Mouse (Mus musculus) hindbrain, embryonic 13.5 days (tissue): Measurements from ENCODE around the gene Gm20388. TPM values are rescaled to one million over a fixed set of nuclear protein-coding genes. Genes with fewer than 3 reads are reported as not detected.

ENCODE experiments used
- ATAC-seq: fragments of 200-750 bp; cut with Nextera tagmentation; 2 replicates; pipeline ENCODE4 v1.8.0; 2017; ENCODE audit warnings: moderate TSS enrichment; ENCODE audit not compliant: low FRiP score
- H3K27ac ChIP-seq: fragments of 300-500 bp; sonication (generic); 2 replicates; pipeline ENCODE4 v1.5.1; 2015; ENCODE audit warnings: inconsistent platforms, mild to moderate bottlenecking, moderate library complexity
- H3K27me3 ChIP-seq: fragments of 300-500 bp; sonication (generic); 2 replicates; pipeline ENCODE4 v1.6.1; 2015; ENCODE audit warnings: mild to moderate bottlenecking, inconsistent platforms
- H3K36me3 ChIP-seq: fragments of 300-500 bp; sonication (generic); 2 replicates; pipeline ENCODE4 v1.6.1; 2015; ENCODE audit warnings: mild to moderate bottlenecking, inconsistent platforms
- H3K4me1 ChIP-seq: fragments of 300-500 bp; sonication (generic); replicated peaks from 2 replicates; pipeline ENCODE4 v1.6.1; 2015; ENCODE audit warnings: inconsistent platforms
- H3K4me2 ChIP-seq: fragments of 300-500 bp; sonication (generic); 2 replicates; pipeline ENCODE4 v1.6.1; 2015; ENCODE audit warnings: inconsistent platforms, mild to moderate bottlenecking, moderate library complexity
- H3K4me3 ChIP-seq: fragments of 300-500 bp; sonication (generic); 2 replicates; pipeline ENCODE4 v1.5.1; 2015; ENCODE audit warnings: mild to moderate bottlenecking, inconsistent platforms
- H3K9ac ChIP-seq: fragments of 300-500 bp; sonication (generic); 2 replicates; pipeline ENCODE4 v1.6.1; 2015; ENCODE audit warnings: mild to moderate bottlenecking, inconsistent platforms
- H3K9me3 ChIP-seq: fragments of 300-500 bp; sonication (generic); 2 replicates; pipeline ENCODE4 v1.6.1; 2016; ENCODE audit warnings: inconsistent platforms
- WGBS: fragments of 180-500 bp; shearing (Covaris S2); methylation state at CpG from one replicate; pipeline ENCODE4 v1.1.7; 2015; 5-methylcytosine and 5-hydroxymethylcytosine counted together
- polyA plus RNA-seq: library from polyadenylated mRNA; unstranded; fragments of >200 nt; fragmentation: Nextera tagmentation; extraction: Ambion mirVana; gene quantifications from 2 replicates; pipeline ENCODE4 v1.2.1, GENCODE M21; 2015

Gm20388 gene
- polyA plus RNA-seq, 1 experiment from 2014 or later: 1.9 TPM

- H3K36me3 ChIP-seq: no peaks in the 10 kb centered on the region
- H3K9me3 ChIP-seq: no peaks in the 10 kb centered on the region
- peak overlapping the region; percentile 86 for H3K27ac ChIP-seq
- peaks cover 69% of the 10 kb centered on the region for H3K4me1 ChIP-seq
- H3K27me3 ChIP-seq: peaks cover 17% of the 10 kb centered on the region
- 3% methylated on average over 16 of the region's 16 CpGs for WGBS
- H3K9ac ChIP-seq: peak overlapping the region; percentile 19; the same call in 1 of the 2 replicates
- H3K4me2 ChIP-seq: no peak overlapping the region
- ATAC-seq: peak; percentile 38
- H3K4me3 ChIP-seq: no peak overlapping the region
Observed at GRCm38 (mm10) chr8:120307103-120307502, 396.5 kb downstream of the Gm20388 start.

DNA sequence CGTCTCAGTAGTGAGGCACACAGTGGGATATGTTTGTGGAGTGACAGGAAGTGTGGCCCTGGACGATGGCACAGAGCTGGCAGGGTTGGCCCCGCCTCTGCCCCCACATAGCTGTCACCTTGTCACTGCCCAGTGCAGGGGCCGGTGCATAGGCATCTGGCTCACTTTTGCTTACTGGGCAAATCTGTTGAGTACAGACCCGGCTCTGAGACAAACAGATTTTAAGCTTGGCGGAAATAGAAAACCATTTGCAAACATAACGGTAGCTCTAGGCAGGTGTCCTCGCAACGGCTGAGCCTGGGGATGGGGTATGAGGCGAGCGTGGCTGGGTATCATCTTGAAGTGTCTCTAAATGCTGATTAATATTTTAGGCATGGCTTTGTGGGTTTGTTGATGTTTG is 396.9 kb downstream of the Gm20388 start:
- Histone ChIP-seq H3K4me2 (no peak overlapping the region), H3K4me1 (peaks cover 69% of the 10 kb centered on the region)

DNA sequence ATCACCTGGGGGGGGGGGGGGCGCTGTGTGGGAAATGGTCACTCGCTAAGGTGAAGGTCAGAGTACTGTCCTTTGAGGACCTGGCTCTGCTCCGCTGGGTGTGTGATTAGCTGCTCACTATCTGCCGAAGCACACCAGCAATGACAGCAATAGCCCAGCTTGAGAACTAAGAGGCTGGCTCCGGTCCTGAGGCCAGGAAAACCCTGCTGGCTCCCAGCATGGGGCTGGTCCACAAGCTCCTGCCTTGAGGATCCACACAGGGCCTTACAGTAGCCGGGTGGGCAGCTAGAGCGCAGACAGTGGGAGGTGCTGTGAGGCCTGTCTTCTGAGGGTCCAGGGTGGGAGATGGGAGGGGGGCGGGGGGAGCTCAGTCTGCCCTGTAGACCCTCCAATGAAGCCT is 397.5 kb downstream of the Gm20388 start:
- Histone ChIP-seq H3K36me3 (no peaks in the 10 kb centered on the region), H3K27me3 (peaks cover 17% of the 10 kb centered on the region), H3K4me1 (peaks cover 68% of the 10 kb centered on the region), H3K4me2 (no peak overlapping the region), H3K9me3 (no peaks in the 10 kb centered on the region), H3K4me3 (no peak overlapping the region), H3K9ac (no peak overlapping the region), H3K27ac (peak overlapping the region; percentile 86)
- no peak for ATAC-seq
- 26% methylated on average over 8 of the region's 8 CpGs for WGBS

More for the DNA sequence above, 396.9 kb downstream of the Gm20388 start:
- H3K36me3 ChIP-seq: no peaks in the 10 kb centered on the region
- no peak overlapping the region for H3K4me3 ChIP-seq
- peak overlapping the region; percentile 19; the same call in 1 of the 2 replicates for H3K9ac ChIP-seq
- peak overlapping the region; percentile 86 for H3K27ac ChIP-seq
- H3K27me3 ChIP-seq: peaks cover 17% of the 10 kb centered on the region
- no peaks in the 10 kb centered on the region for H3K9me3 ChIP-seq
- peak; percentile 3; the same call in 1 of the 2 replicates for ATAC-seq
- WGBS: 30% methylated on average over 11 of the region's 11 CpGs

DNA sequence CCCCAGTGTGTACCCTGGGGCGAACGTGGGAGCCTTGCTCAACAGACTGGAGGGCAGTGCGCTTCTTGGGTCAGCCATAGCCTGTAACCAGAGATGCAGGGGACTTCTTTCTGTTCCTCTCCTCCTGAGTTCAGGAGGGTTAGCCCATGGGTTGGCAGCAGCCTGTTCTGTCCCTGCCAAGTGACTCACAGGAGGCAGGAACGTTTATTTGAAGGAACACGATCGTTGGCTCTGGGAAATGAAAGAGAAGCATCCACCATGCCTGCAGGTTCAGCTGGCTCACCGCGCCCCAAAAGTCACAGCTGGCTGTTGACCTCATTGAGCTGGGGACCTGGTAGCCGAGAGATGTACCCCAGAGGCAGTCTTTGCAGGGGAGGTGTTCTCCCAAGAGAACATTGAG is 397.9 kb downstream of the Gm20388 start:
- H3K4me2 ChIP-seq: no peak overlapping the region
- H3K9ac ChIP-seq: 0 out of 2 replicates have a peak overlapping the region, but pooled peaks have one; percentile 31
- no peaks in the 10 kb centered on the region for H3K9me3 ChIP-seq
- no peaks in the 10 kb centered on the region for H3K36me3 ChIP-seq
- H3K4me3 ChIP-seq: no peak overlapping the region
- H3K4me1 ChIP-seq: peaks cover 63% of the 10 kb centered on the region
- ATAC-seq: no peak
- WGBS: 39% methylated on average over 9 of the region's 9 CpGs
- peak overlapping the region; percentile 86 for H3K27ac ChIP-seq
- peaks cover 17% of the 10 kb centered on the region for H3K27me3 ChIP-seq

DNA sequence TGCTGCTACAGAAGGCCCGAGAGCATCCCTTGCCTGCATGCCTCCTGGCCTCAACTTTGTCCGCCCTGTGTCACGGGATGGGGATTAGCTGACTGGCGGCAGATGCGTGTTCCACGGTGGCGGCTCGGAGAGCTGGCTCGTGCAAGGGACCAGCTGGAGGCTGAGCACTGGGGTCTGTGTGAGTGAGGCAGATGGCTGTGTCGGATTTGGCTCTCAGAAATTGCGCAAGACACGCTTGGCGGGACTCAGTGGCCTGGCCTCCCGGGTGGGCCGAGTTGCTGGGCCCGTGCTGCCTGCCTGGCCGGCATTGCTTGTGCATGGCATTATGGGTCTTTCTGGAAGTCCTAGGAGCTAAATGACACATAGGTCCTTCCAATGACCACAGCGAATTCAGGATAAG is 398.7 kb downstream of the Gm20388 start:
- peaks cover 56% of the 10 kb centered on the region for H3K4me1 ChIP-seq

DNA sequence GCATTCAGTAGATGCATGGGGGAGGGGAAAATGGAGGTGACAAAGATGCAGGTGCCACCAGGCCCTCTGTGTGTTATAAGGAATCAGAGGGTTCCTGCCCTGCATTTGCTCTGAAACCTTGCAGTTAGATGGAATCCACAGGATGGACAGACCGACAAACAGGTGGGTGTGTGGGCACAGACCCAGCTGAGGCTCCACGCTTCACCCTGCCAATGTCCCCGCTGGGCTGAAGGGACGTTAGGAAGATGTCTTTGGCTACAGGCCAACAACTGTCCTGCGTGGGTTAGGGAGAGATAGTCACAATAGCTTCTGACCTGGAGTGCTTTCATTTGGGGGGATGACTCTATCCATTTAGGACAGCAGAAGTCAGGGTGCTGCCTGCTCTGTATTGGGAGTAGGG is 399.4 kb downstream of the Gm20388 start:
- H3K4me2 ChIP-seq: no peak overlapping the region
- 41% methylated on average over 5 of the region's 5 CpGs for WGBS
- no peaks in the 10 kb centered on the region for H3K9me3 ChIP-seq
- H3K27me3 ChIP-seq: peaks cover 19% of the 10 kb centered on the region
- no peak overlapping the region for H3K4me3 ChIP-seq
- H3K27ac ChIP-seq: no peak overlapping the region
- H3K4me1 ChIP-seq: peaks cover 50% of the 10 kb centered on the region
- H3K9ac ChIP-seq: no peak overlapping the region
- ATAC-seq: no peak
- H3K36me3 ChIP-seq: no peaks in the 10 kb centered on the region

More for the DNA sequence above, 398.7 kb downstream of the Gm20388 start:
- 35% methylated on average over 18 of the region's 18 CpGs for WGBS
- no peak overlapping the region for H3K4me3 ChIP-seq
- no peak overlapping the region for H3K4me2 ChIP-seq
- no peak overlapping the region for H3K9ac ChIP-seq
- H3K27ac ChIP-seq: peak overlapping the region; percentile 86
- peaks cover 19% of the 10 kb centered on the region for H3K27me3 ChIP-seq
- no peaks in the 10 kb centered on the region for H3K9me3 ChIP-seq
- 0 out of 2 replicates have a peak, but pooled peaks have one; percentile 21 for ATAC-seq
- no peaks in the 10 kb centered on the region for H3K36me3 ChIP-seq

DNA sequence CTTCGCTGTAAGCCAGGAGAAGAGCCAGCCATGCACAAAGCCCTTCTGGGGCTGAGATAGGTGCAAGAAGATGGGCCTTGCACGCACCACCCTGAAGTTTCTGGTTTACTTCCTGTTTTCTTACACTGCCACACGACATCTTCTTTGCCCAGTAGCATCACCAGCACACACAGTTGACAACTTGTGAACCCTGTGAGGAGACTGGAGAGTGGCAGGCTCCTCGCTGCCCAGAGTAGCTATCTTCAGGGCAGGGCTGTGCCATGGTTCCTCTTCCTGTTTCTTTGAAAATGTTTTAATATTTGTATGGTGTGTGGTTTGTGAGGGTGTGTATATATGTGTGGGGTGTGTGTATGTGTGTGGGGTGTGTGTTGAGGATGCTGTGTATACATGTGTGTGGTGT is 401.8 kb downstream of the Gm20388 start:
- Histone ChIP-seq H3K4me2 (no peak overlapping the region), H3K27ac (no peak overlapping the region), H3K9ac (no peak overlapping the region), H3K4me3 (no peak overlapping the region), H3K4me1 (peaks cover 44% of the 10 kb centered on the region), H3K36me3 (no peaks in the 10 kb centered on the region), H3K27me3 (peaks cover 27% of the 10 kb centered on the region; the same call in 1 of the 2 replicates), H3K9me3 (no peaks in the 10 kb centered on the region)
- no peak for ATAC-seq
- WGBS: 85% methylated on average over 4 of the region's 4 CpGs

GRCm38 (mm10) chr8:120313674-120314073 is 403.0 kb downstream of the Gm20388 start:
- Histone ChIP-seq H3K4me1 (peaks cover 44% of the 10 kb centered on the region), H3K36me3 (no peaks in the 10 kb centered on the region), H3K9me3 (no peaks in the 10 kb centered on the region), H3K4me2 (no peak overlapping the region), H3K27ac (no peak overlapping the region), H3K27me3 (peaks cover 27% of the 10 kb centered on the region; the same call in 1 of the 2 replicates), H3K9ac (no peak overlapping the region), H3K4me3 (no peak overlapping the region)
- no peak for ATAC-seq
- WGBS: 64% methylated on average over 3 of the region's 3 CpGs

- peaks cover 27% of the 10 kb centered on the region; the same call in 1 of the 2 replicates for H3K27me3 ChIP-seq
- H3K4me3 ChIP-seq: no peak overlapping the region
- no peak overlapping the region for H3K9ac ChIP-seq
- no peaks in the 10 kb centered on the region for H3K36me3 ChIP-seq
- no peaks in the 10 kb centered on the region for H3K9me3 ChIP-seq
- ATAC-seq: no peak
- no peak overlapping the region for H3K4me2 ChIP-seq
- peaks cover 39% of the 10 kb centered on the region for H3K4me1 ChIP-seq
- WGBS: 88% methylated on average over 5 of the region's 5 CpGs
- no peak overlapping the region for H3K27ac ChIP-seq
Observed at GRCm38 (mm10) chr8:120314932-120315331, 404.3 kb downstream of the Gm20388 start.

- no peak overlapping the region for H3K4me3 ChIP-seq
- H3K4me1 ChIP-seq: peaks cover 32% of the 10 kb centered on the region
- no peak overlapping the region for H3K4me2 ChIP-seq
- no peak overlapping the region for H3K27ac ChIP-seq
- ATAC-seq: no peak
- no peaks in the 10 kb centered on the region for H3K36me3 ChIP-seq
- H3K9me3 ChIP-seq: no peaks in the 10 kb centered on the region
- H3K9ac ChIP-seq: no peak overlapping the region
- H3K27me3 ChIP-seq: peaks cover 22% of the 10 kb centered on the region; the same call in 1 of the 2 replicates
- WGBS: 93% methylated on average over 4 of the region's 4 CpGs
Observed at GRCm38 (mm10) chr8:120315644-120316043, 405.0 kb downstream of the Gm20388 start.

GRCm38 (mm10) chr8:120316707-120317106 is 406.1 kb downstream of the Gm20388 start:
- peaks cover 28% of the 10 kb centered on the region for H3K4me1 ChIP-seq
- no peak overlapping the region for H3K4me3 ChIP-seq
- H3K27me3 ChIP-seq: peaks cover 16% of the 10 kb centered on the region; the same call in 1 of the 2 replicates
- ATAC-seq: no peak
- H3K4me2 ChIP-seq: no peak overlapping the region
- no peak overlapping the region; the same call in 1 of the 2 replicates for H3K27ac ChIP-seq
- H3K9ac ChIP-seq: no peak overlapping the region
- 93% methylated on average over 7 of the region's 7 CpGs for WGBS
- no peaks in the 10 kb centered on the region for H3K36me3 ChIP-seq
- H3K9me3 ChIP-seq: no peaks in the 10 kb centered on the region

GRCm38 (mm10) chr8:120317118-120317824 is 406.6 kb downstream of the Gm20388 start:
- Histone ChIP-seq H3K4me1 (peaks cover 33% of the 10 kb centered on the region), H3K4me2 (no peak overlapping the region), H3K36me3 (no peaks in the 10 kb centered on the region), H3K27ac (peak overlapping the region; percentile 30; the same call in 1 of the 2 replicates), H3K4me3 (no peak overlapping the region), H3K9me3 (no peaks in the 10 kb centered on the region), H3K27me3 (peaks cover 16% of the 10 kb centered on the region; the same call in 1 of the 2 replicates), H3K9ac (no peak overlapping the region)
- no peak for ATAC-seq
- WGBS: 86% methylated on average over 21 of the region's 21 CpGs
